ENCODE assay signal across 7 mouse cellular contexts in genomic region chr19:56821040-56821797, GRCm38 (mm10). TPM values are rescaled to one million over a fixed set of nuclear protein-coding genes. Genes with fewer than 3 reads are reported as not detected.
DNase-seq lines count a peak whose midpoint lies in the region; ATAC-seq lines count a peak whose summit lies in the region.

No protein-coding gene starts in this region.

- no peak for ATAC-seq in megakaryocyte, adult 5-6 weeks (ENCODE audit: poor library complexity, severe bottlenecking)

- peak overlapping the region; percentile 98 for H3K4me3 ChIP-seq in megakaryocyte, embryonic 14.5 days (replicated peaks)
- H3K4me3 ChIP-seq in brown adipose tissue, adult 24 weeks (ENCODE audit: insufficient read depth, low read depth, low read length) = peak overlapping the region; percentile 98

- DNase-seq in induced T-regulatory cell, adult 2 months (ENCODE audit: low read depth) = peak; percentile 69
- peak; percentile 76 for DNase-seq in naive thymus-derived CD4-positive, alpha-beta T cell, adult 2 months (ENCODE audit: low read depth)
- DNase-seq in layer of hippocampus, postnatal 10 days (ENCODE audit: low spot score in 2 of 2) = no peak
- no peak for DNase-seq in cerebellum, postnatal 4 days (ENCODE audit: low spot score in 2 of 2)

- H3K4me1 ChIP-seq in megakaryocyte, embryonic 14.5 days = peaks cover 49% of the 10 kb centered on the region
- peaks cover 19% of the 10 kb centered on the region for H3K4me1 ChIP-seq in brown adipose tissue, adult 24 weeks (ENCODE audit: control insufficient read depth, insufficient read depth, insufficient read length, low read length)

- no peaks in the 10 kb centered on the region for H3K36me3 ChIP-seq in megakaryocyte, embryonic 14.5 days (replicated peaks; ENCODE audit: low read length)

- H3K27ac ChIP-seq in brown adipose tissue, adult 24 weeks (replicated peaks; ENCODE audit: low read depth, low read length) = no peak overlapping the region

- peaks cover 19% of the 10 kb centered on the region for H3K27me3 ChIP-seq in megakaryocyte, embryonic 14.5 days (replicated peaks)

- H3K9me3 ChIP-seq in megakaryocyte, embryonic 14.5 days = peaks cover 7% of the 10 kb centered on the region

RNA-seq across cellular contexts. Expression of gene Ccdc186, which starts 0.8 kb away (rescaled TPM):
- 0.72 TPM in 1 of 2 replicates, not detected in the other for polyA plus RNA-seq in megakaryocyte, embryonic 14.5 days (2012; ENCODE audit: insufficient read depth, low replicate concordance)
- total RNA-seq in megakaryocyte, adult 5-6 weeks (2015) = 16.1 and 18.6 TPM in 2 replicates
- total RNA-seq in megakaryocyte, adult 5-6 weeks (2017) = 32.2 and 58.1 TPM in 2 replicates
- 13.5 and 19.8 TPM in 2 replicates for polyA plus RNA-seq in brown adipose tissue, adult 24 weeks (2012; ENCODE audit: insufficient read depth, insufficient read length, missing spikeins)
- 10 to 100 TPM; 35.4 to 44.7 TPM for total RNA-seq in layer of hippocampus, postnatal 10 days (2021)

RNA-seq across cellular contexts. Expression of gene Tdrd1, which starts 4.8 kb away (rescaled TPM):
- polyA plus RNA-seq in megakaryocyte, embryonic 14.5 days (2012; ENCODE audit: insufficient read depth, low replicate concordance) = not detected in 2 replicates
- not detected in 2 replicates for total RNA-seq in megakaryocyte, adult 5-6 weeks (2015)
- 0.07 TPM in 1 of 2 replicates, not detected in the other for total RNA-seq in megakaryocyte, adult 5-6 weeks (2017)
- polyA plus RNA-seq in brown adipose tissue, adult 24 weeks (2012; ENCODE audit: insufficient read depth, insufficient read length, missing spikeins) = not detected in 2 replicates
- under 1 TPM; 0.46 to 0.91 TPM for total RNA-seq in layer of hippocampus, postnatal 10 days (2021)

RNA-seq across cellular contexts. Expression of gene Vwa2, which starts 52.8 kb away (rescaled TPM):
- polyA plus RNA-seq in megakaryocyte, embryonic 14.5 days (2012; ENCODE audit: insufficient read depth, low replicate concordance) = not detected in 2 replicates
- total RNA-seq in megakaryocyte, adult 5-6 weeks (2015) = not detected in 2 replicates
- not detected in 2 replicates for total RNA-seq in megakaryocyte, adult 5-6 weeks (2017)
- polyA plus RNA-seq in brown adipose tissue, adult 24 weeks (2012; ENCODE audit: insufficient read depth, insufficient read length, missing spikeins) = not detected in 2 replicates
- under 1 TPM; 0.27 to 0.31 TPM for total RNA-seq in layer of hippocampus, postnatal 10 days (2021)

Comparison
In these comparisons a context has a peak if more than half of its experiments do, and no peak if none do; other contexts are left out.
1. DNase-seq: peak in induced T-regulatory cell, adult 2 months (single experiment) and naive thymus-derived CD4-positive, alpha-beta T cell, adult 2 months (single experiment); none in layer of hippocampus, postnatal 10 days (0 of 2) and cerebellum, postnatal 4 days (0 of 2).